Mouse (Mus musculus): Measurements from ENCODE around the gene Arid4a. TPM values are rescaled to one million over a fixed set of nuclear protein-coding genes. Genes with fewer than 3 reads are reported as not detected.

The Arid4a gene
- total RNA-seq, 1 experiment from 2014 or later: 106 TPM

- ATAC-seq (replicated peaks in 1 of 2; ENCODE audit: insufficient read depth in 1 of 2, low FRiP score in 2 of 2, low TSS enrichment in 1 of 2, low read depth in 1 of 2, poor library complexity in 2 of 2, severe bottlenecking in 2 of 2): no peak
Observed at GRCm38 (mm10) chr12:71113074-71113473, 97.3 kb downstream of the Arid4a start.

GRCm38 (mm10) chr12:71113675-71114288 lies 98.0 kb downstream of the Arid4a start:
- peak; percentile 96 to 99 for ATAC-seq (replicated peaks in 1 of 2; ENCODE audit: insufficient read depth in 1 of 2, low FRiP score in 2 of 2, low TSS enrichment in 1 of 2, low read depth in 1 of 2, poor library complexity in 2 of 2, severe bottlenecking in 2 of 2)

GRCm38 (mm10) chr12:71116411-71116810 lies 100.6 kb downstream of the Arid4a start:
- ATAC-seq (replicated peaks in 1 of 2; ENCODE audit: insufficient read depth in 1 of 2, low FRiP score in 2 of 2, low TSS enrichment in 1 of 2, low read depth in 1 of 2, poor library complexity in 2 of 2, severe bottlenecking in 2 of 2): no peak

GRCm38 (mm10) chr12:71122731-71123130 lies 106.9 kb downstream of the Arid4a start:
- ATAC-seq (replicated peaks in 1 of 2; ENCODE audit: insufficient read depth in 1 of 2, low FRiP score in 2 of 2, low TSS enrichment in 1 of 2, low read depth in 1 of 2, poor library complexity in 2 of 2, severe bottlenecking in 2 of 2): no peak

- no peak for ATAC-seq (replicated peaks in 1 of 2; ENCODE audit: insufficient read depth in 1 of 2, low FRiP score in 2 of 2, low TSS enrichment in 1 of 2, low read depth in 1 of 2, poor library complexity in 2 of 2, severe bottlenecking in 2 of 2)
Observed at GRCm38 (mm10) chr12:71123286-71123685, 107.5 kb downstream of the Arid4a start.

GRCm38 (mm10) chr12:71135581-71135980 lies 119.8 kb downstream of the Arid4a start:
- ATAC-seq (replicated peaks in 1 of 2; ENCODE audit: insufficient read depth in 1 of 2, low FRiP score in 2 of 2, low TSS enrichment in 1 of 2, low read depth in 1 of 2, poor library complexity in 2 of 2, severe bottlenecking in 2 of 2): no peak

- peak; percentile 80 to 85 for ATAC-seq (replicated peaks in 1 of 2; ENCODE audit: insufficient read depth in 1 of 2, low FRiP score in 2 of 2, low TSS enrichment in 1 of 2, low read depth in 1 of 2, poor library complexity in 2 of 2, severe bottlenecking in 2 of 2)
Observed at GRCm38 (mm10) chr12:71136130-71136973, 120.6 kb downstream of the Arid4a start, which contains the start of the genes Timm9 and 2700049A03Rik. Gene Timm9 (minus strand): TSS chr12:71136684. Gene 2700049A03Rik (plus strand): TSS chr12:71136848.

- ATAC-seq (replicated peaks in 1 of 2; ENCODE audit: insufficient read depth in 1 of 2, low FRiP score in 2 of 2, low TSS enrichment in 1 of 2, low read depth in 1 of 2, poor library complexity in 2 of 2, severe bottlenecking in 2 of 2): peak; percentile 80 to 87
Observed at GRCm38 (mm10) chr12:71136974-71137491, 121.2 kb downstream of the Arid4a start.

- no peak for ATAC-seq (replicated peaks in 1 of 2; ENCODE audit: insufficient read depth in 1 of 2, low FRiP score in 2 of 2, low TSS enrichment in 1 of 2, low read depth in 1 of 2, poor library complexity in 2 of 2, severe bottlenecking in 2 of 2)
Observed at GRCm38 (mm10) chr12:71137686-71138085, 121.9 kb downstream of the Arid4a start.

- no peak for ATAC-seq (replicated peaks in 1 of 2; ENCODE audit: insufficient read depth in 1 of 2, low FRiP score in 2 of 2, low TSS enrichment in 1 of 2, low read depth in 1 of 2, poor library complexity in 2 of 2, severe bottlenecking in 2 of 2)
Observed at GRCm38 (mm10) chr12:71139258-71139828, 123.6 kb downstream of the Arid4a start.

- no peak for ATAC-seq (replicated peaks in 1 of 2; ENCODE audit: insufficient read depth in 1 of 2, low FRiP score in 2 of 2, low TSS enrichment in 1 of 2, low read depth in 1 of 2, poor library complexity in 2 of 2, severe bottlenecking in 2 of 2)
Observed at GRCm38 (mm10) chr12:71141189-71141588, 125.4 kb downstream of the Arid4a start.

- peak; percentile 53 to 56; a peak in 3 of 4 replicates for ATAC-seq (replicated peaks in 1 of 2; ENCODE audit: insufficient read depth in 1 of 2, low FRiP score in 2 of 2, low TSS enrichment in 1 of 2, low read depth in 1 of 2, poor library complexity in 2 of 2, severe bottlenecking in 2 of 2)
Observed at GRCm38 (mm10) chr12:71147641-71148040, 131.9 kb downstream of the Arid4a start.

Other genes starting within 250 kb of the Arid4a start
- gene Frmd6, start 190.5 kb upstream of the Arid4a start, total RNA-seq (2017): 22.0 and 31.8 TPM in 2 replicates
- 43.8 and 75.4 TPM in 2 replicates for gene Actr10, start 78.1 kb upstream of the Arid4a start, total RNA-seq (2017)
- 267 and 328 TPM in 2 replicates for gene Psma3, start 41.4 kb upstream of the Arid4a start, total RNA-seq (2017)
- gene Tomm20l, start 95.4 kb downstream of the Arid4a start, total RNA-seq (2017): not detected in 2 replicates
- 44.6 and 49.0 TPM in 2 replicates for gene Timm9, start 120.7 kb downstream of the Arid4a start, total RNA-seq (2017)
- gene 2700049A03Rik, start 120.9 kb downstream of the Arid4a start, total RNA-seq (2017): 21.2 and 22.5 TPM in 2 replicates